Mouse (Mus musculus) frontal cortex, postnatal 10 days (tissue): ENCODE measurements around the gene Parl.

Experiments used
- DNase-seq, 2 experiments: peaks; one replicate each; pipeline ENCODE4 v3.0.0; 2022; ENCODE audit warnings: low spot score in 2 of 2, mixed read lengths in 1 of 2

Parl gene

GRCm38 (mm10) chr16:20237426-20237825, 64.8 kb downstream of the Parl start:
- DNase-seq: no peak

DNA sequence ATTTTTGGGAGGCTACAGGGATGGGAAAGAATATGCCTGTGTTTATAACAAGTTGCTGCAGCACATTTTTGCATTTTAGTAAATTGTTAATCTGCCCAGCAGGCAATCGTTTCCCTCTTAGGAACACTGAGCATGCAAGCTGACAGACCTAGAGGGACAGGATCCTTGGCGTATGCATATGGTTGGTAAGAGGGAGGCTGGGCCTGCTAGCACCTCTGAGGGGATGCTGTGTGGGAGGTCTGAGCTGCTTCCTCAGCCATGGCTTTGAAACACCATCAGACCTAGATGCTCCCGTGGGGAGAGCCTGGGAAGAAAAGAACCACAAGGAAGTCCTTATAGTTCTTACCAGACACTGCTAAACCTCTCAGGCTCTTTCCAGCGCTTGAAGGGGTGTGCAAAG, 67.8 kb downstream of the Parl start:
- no peak for DNase-seq
